Mouse (Mus musculus) forebrain, embryonic 13.5 days (tissue): ENCODE results near the gene Polk. TPM values are rescaled to one million over a fixed set of nuclear protein-coding genes. Genes with fewer than 3 reads are reported as not detected.

Source experiments
- ATAC-seq: fragments of 200-750 bp; cut with Nextera tagmentation; 2 replicates; pipeline ENCODE4 v1.8.0; 2017
- H3K27ac ChIP-seq: fragments of 300-500 bp; sonication (generic); 2 replicates; pipeline ENCODE4 v1.5.1; 2015; ENCODE audit warnings: inconsistent platforms, mild to moderate bottlenecking, moderate library complexity
- H3K27me3 ChIP-seq: fragments of 300-500 bp; sonication (generic); 2 replicates; pipeline ENCODE4 v1.6.1; 2015; ENCODE audit warnings: mild to moderate bottlenecking, inconsistent platforms
- H3K36me3 ChIP-seq: fragments of 300-500 bp; sonication (generic); 2 replicates; pipeline ENCODE4 v1.6.1; 2015; ENCODE audit warnings: mild to moderate bottlenecking, inconsistent platforms; ENCODE audit not compliant: poor library complexity, severe bottlenecking
- H3K4me1 ChIP-seq: fragments of 300-500 bp; sonication (generic); 2 replicates; pipeline ENCODE4 v1.6.1; 2015; ENCODE audit warnings: inconsistent platforms
- H3K4me2 ChIP-seq: fragments of 300-500 bp; sonication (generic); 2 replicates; pipeline ENCODE4 v1.6.1; 2015; ENCODE audit warnings: inconsistent platforms, mild to moderate bottlenecking, moderate library complexity
- H3K4me3 ChIP-seq: fragments of 300-500 bp; sonication (generic); 2 replicates; pipeline ENCODE4 v1.5.1; 2015; ENCODE audit warnings: mild to moderate bottlenecking, inconsistent platforms
- H3K9ac ChIP-seq: fragments of 300-500 bp; sonication (generic); 2 replicates; pipeline ENCODE4 v1.6.1; 2015; ENCODE audit warnings: mild to moderate bottlenecking, inconsistent platforms
- H3K9me3 ChIP-seq: fragments of 300-500 bp; sonication (generic); replicated peaks from 2 replicates; pipeline ENCODE4 v1.6.1; 2016; ENCODE audit warnings: inconsistent platforms
- WGBS: fragments of 180-500 bp; shearing (Covaris S2); methylation state at CpG from one replicate; pipeline ENCODE4 v1.1.7; 2015; 5-methylcytosine and 5-hydroxymethylcytosine counted together
- polyA plus RNA-seq: library from polyadenylated mRNA; unstranded; fragments of >200 nt; fragmentation: Nextera tagmentation; extraction: Ambion mirVana; gene quantifications from 2 replicates; pipeline ENCODE4 v1.2.1, GENCODE M21; 2015

The Polk gene
- polyA plus RNA-seq, 1 experiment from 2014 or later = 6.0 TPM

- H3K36me3 ChIP-seq = no peaks in the 10 kb centered on the region
- 78% methylated on average over 1 of the region's 1 CpGs for WGBS
- H3K4me3 ChIP-seq = no peak overlapping the region
- no peak overlapping the region for H3K9ac ChIP-seq
- H3K9me3 ChIP-seq = no peaks in the 10 kb centered on the region
- peaks cover 8% of the 10 kb centered on the region for H3K4me1 ChIP-seq
- no peaks in the 10 kb centered on the region for H3K27me3 ChIP-seq
- H3K27ac ChIP-seq = no peak overlapping the region
- ATAC-seq = no peak
- no peak overlapping the region for H3K4me2 ChIP-seq
Observed at GRCm38 (mm10) chr13:96547250-96547649, 4.9 kb upstream of the Polk start.

GRCm38 (mm10) chr13:96544506-96544905, 2.1 kb upstream of the Polk start:
- WGBS = 80% methylated on average over 2 of the region's 2 CpGs
- Histone ChIP-seq H3K27me3 (no peaks in the 10 kb centered on the region), H3K36me3 (no peaks in the 10 kb centered on the region), H3K4me1 (peaks cover 8% of the 10 kb centered on the region), H3K4me2 (no peak overlapping the region), H3K9ac (no peak overlapping the region), H3K9me3 (no peaks in the 10 kb centered on the region), H3K27ac (no peak overlapping the region), H3K4me3 (no peak overlapping the region)
- ATAC-seq = no peak

- under 1% methylated on average over 68 of the region's 73 CpGs for WGBS
- Histone ChIP-seq H3K4me2 (peak overlapping the region; percentile 85), H3K36me3 (no peaks in the 10 kb centered on the region), H3K4me1 (peaks cover 8% of the 10 kb centered on the region), H3K27ac (peak overlapping the region; percentile 94), H3K27me3 (no peaks in the 10 kb centered on the region), H3K9me3 (no peaks in the 10 kb centered on the region), H3K4me3 (peak overlapping the region; percentile 93), H3K9ac (peak overlapping the region; percentile 93)
- ATAC-seq = peak; percentile 73
Observed at GRCm38 (mm10) chr13:96542901-96543891, 817 bp upstream of the Polk start.

GRCm38 (mm10) chr13:96541381-96541780, 998 bp downstream of the Polk start:
- Histone ChIP-seq H3K4me3 (peak overlapping the region; percentile 93), H3K4me1 (peaks cover 8% of the 10 kb centered on the region), H3K27ac (no peak overlapping the region), H3K36me3 (no peaks in the 10 kb centered on the region), H3K9me3 (no peaks in the 10 kb centered on the region), H3K9ac (no peak overlapping the region), H3K27me3 (no peaks in the 10 kb centered on the region), H3K4me2 (peak overlapping the region; percentile 64)
- WGBS = 59% methylated on average over 2 of the region's 2 CpGs
- no peak for ATAC-seq

GRCm38 (mm10) chr13:96538103-96538502, 4.3 kb downstream of the Polk start:
- no peaks in the 10 kb centered on the region for H3K9me3 ChIP-seq
- no peaks in the 10 kb centered on the region for H3K27me3 ChIP-seq
- H3K9ac ChIP-seq = no peak overlapping the region
- H3K4me1 ChIP-seq = no peaks in the 10 kb centered on the region
- no peak overlapping the region for H3K4me2 ChIP-seq
- ATAC-seq = no peak
- H3K36me3 ChIP-seq = no peaks in the 10 kb centered on the region
- H3K27ac ChIP-seq = no peak overlapping the region
- no peak overlapping the region for H3K4me3 ChIP-seq
- WGBS = 83% methylated on average over 3 of the region's 3 CpGs

- Histone ChIP-seq H3K27me3 (no peaks in the 10 kb centered on the region), H3K4me2 (no peak overlapping the region), H3K36me3 (no peaks in the 10 kb centered on the region), H3K4me1 (no peaks in the 10 kb centered on the region), H3K4me3 (no peak overlapping the region), H3K9ac (no peak overlapping the region), H3K9me3 (no peaks in the 10 kb centered on the region), H3K27ac (no peak overlapping the region)
- WGBS = 86% methylated on average over 5 of the region's 5 CpGs
- no peak for ATAC-seq
Observed at GRCm38 (mm10) chr13:96536821-96537572, 5.4 kb downstream of the Polk start.

GRCm38 (mm10) chr13:96533742-96534141, 8.6 kb downstream of the Polk start:
- Histone ChIP-seq H3K4me2 (no peak overlapping the region), H3K27ac (no peak overlapping the region), H3K9me3 (no peaks in the 10 kb centered on the region), H3K36me3 (no peaks in the 10 kb centered on the region), H3K4me1 (no peaks in the 10 kb centered on the region), H3K9ac (no peak overlapping the region), H3K27me3 (no peaks in the 10 kb centered on the region), H3K4me3 (no peak overlapping the region)
- 68% methylated on average over 2 of the region's 2 CpGs for WGBS
- no peak for ATAC-seq

- H3K9me3 ChIP-seq = no peaks in the 10 kb centered on the region
- 94% methylated on average over 6 of the region's 6 CpGs for WGBS
- H3K4me3 ChIP-seq = no peak overlapping the region
- no peaks in the 10 kb centered on the region for H3K4me1 ChIP-seq
- H3K27me3 ChIP-seq = no peaks in the 10 kb centered on the region
- no peak overlapping the region for H3K9ac ChIP-seq
- H3K36me3 ChIP-seq = no peaks in the 10 kb centered on the region
- ATAC-seq = no peak
- no peak overlapping the region for H3K27ac ChIP-seq
- no peak overlapping the region for H3K4me2 ChIP-seq
Observed at GRCm38 (mm10) chr13:96532176-96532575, 10.2 kb downstream of the Polk start.

GRCm38 (mm10) chr13:96530064-96530463, 12.3 kb downstream of the Polk start:
- no peak overlapping the region for H3K9ac ChIP-seq
- no peak overlapping the region for H3K4me3 ChIP-seq
- no peak overlapping the region for H3K4me2 ChIP-seq
- no peaks in the 10 kb centered on the region for H3K36me3 ChIP-seq
- H3K27me3 ChIP-seq = no peaks in the 10 kb centered on the region
- 94% methylated on average over 9 of the region's 9 CpGs for WGBS
- no peak overlapping the region for H3K27ac ChIP-seq
- H3K9me3 ChIP-seq = no peaks in the 10 kb centered on the region
- ATAC-seq = no peak
- H3K4me1 ChIP-seq = no peaks in the 10 kb centered on the region

- WGBS = 95% methylated on average over 3 of the region's 3 CpGs
Observed at GRCm38 (mm10) chr13:96529542-96529941, 12.8 kb downstream of the Polk start.

GRCm38 (mm10) chr13:96528776-96529175, 13.6 kb downstream of the Polk start:
- WGBS = 88% methylated on average over 3 of the region's 3 CpGs
- Histone ChIP-seq H3K4me1 (no peaks in the 10 kb centered on the region), H3K27ac (no peak overlapping the region), H3K9me3 (no peaks in the 10 kb centered on the region), H3K4me3 (no peak overlapping the region), H3K9ac (no peak overlapping the region), H3K4me2 (no peak overlapping the region), H3K36me3 (no peaks in the 10 kb centered on the region), H3K27me3 (no peaks in the 10 kb centered on the region)
- ATAC-seq = no peak

More at GRCm38 (mm10) chr13:96529542-96529941, 12.8 kb downstream of the Polk start:
- Histone ChIP-seq H3K4me3 (no peak overlapping the region), H3K4me2 (no peak overlapping the region), H3K9me3 (no peaks in the 10 kb centered on the region), H3K9ac (no peak overlapping the region), H3K27me3 (no peaks in the 10 kb centered on the region), H3K27ac (no peak overlapping the region), H3K36me3 (no peaks in the 10 kb centered on the region), H3K4me1 (no peaks in the 10 kb centered on the region)
- ATAC-seq = no peak

GRCm38 (mm10) chr13:96527856-96528255, 14.5 kb downstream of the Polk start:
- H3K4me3 ChIP-seq = no peak overlapping the region
- no peaks in the 10 kb centered on the region for H3K36me3 ChIP-seq
- H3K4me2 ChIP-seq = no peak overlapping the region
- H3K9me3 ChIP-seq = no peaks in the 10 kb centered on the region
- no peak overlapping the region for H3K9ac ChIP-seq
- H3K4me1 ChIP-seq = no peaks in the 10 kb centered on the region
- H3K27me3 ChIP-seq = no peaks in the 10 kb centered on the region
- no peak overlapping the region for H3K27ac ChIP-seq
- WGBS = 92% methylated on average over 11 of the region's 11 CpGs
- no peak for ATAC-seq
